Mouse (Mus musculus): ENCODE measurements around the gene Elavl2. TPM values are rescaled to one million over a fixed set of nuclear protein-coding genes. Genes with fewer than 3 reads are reported as not detected.
A peak's percentile ranks its signal among the peaks of the same experiment; 100 is the strongest.

Gene Elavl2
- 2.7 and 3.7 TPM in 2 replicates for polyA plus RNA-seq (2014; fragmentation: Nextera tagmentation; extraction: Ambion mirVana)

GRCm38 (mm10) chr4:91400423-91400822 is at the start of gene Elavl2:
Gene Elavl2 (minus strand): TSS chr4:91400785.
- peak within 1 kb of the TSS; percentile 40; the same call in 1 of the 2 replicates for H3K9ac ChIP-seq (ENCODE audit: low read depth, low read length)
- peak; percentile 57; the same call in 1 of the 2 replicates for ATAC-seq (ENCODE audit: low FRiP score, low TSS enrichment)
- WGBS, result 1% methylated on average over 28 of the region's 28 CpGs

GRCm38 (mm10) chr4:91447887-91448286 is 47.3 kb upstream of the Elavl2 start:
- H3K4me1 ChIP-seq (ENCODE audit: control insufficient read depth, insufficient read depth, low read length), result no peaks in the 10 kb centered on the region
- no peak overlapping the region for H3K4me2 ChIP-seq (replicated peaks; ENCODE audit: low read depth, low read length)
- H3K9me3 ChIP-seq (ENCODE audit: control insufficient read depth, low read length), result no peaks in the 10 kb centered on the region
- H3K27ac ChIP-seq (ENCODE audit: low read depth, low read length), result no peak overlapping the region
- H3K4me3 ChIP-seq (ENCODE audit: low read length), result no peak overlapping the region
- ATAC-seq (ENCODE audit: low FRiP score, low TSS enrichment), result no peak
- H3K27me3 ChIP-seq (ENCODE audit: control insufficient read depth, insufficient read depth, low read length), result no peaks in the 10 kb centered on the region
- H3K36me3 ChIP-seq (ENCODE audit: control insufficient read depth, insufficient read depth, low read length), result no peaks in the 10 kb centered on the region
- WGBS, result 49% methylated on average over 2 of the region's 2 CpGs
- no peak overlapping the region for H3K9ac ChIP-seq (ENCODE audit: low read depth, low read length)

More at GRCm38 (mm10) chr4:91400423-91400822, at the start of gene Elavl2:
- H3K27me3 ChIP-seq (ENCODE audit: control insufficient read depth, insufficient read depth, low read length), result peaks cover 5% of the 10 kb centered on the region
- no peaks in the 10 kb centered on the region for H3K9me3 ChIP-seq (ENCODE audit: control insufficient read depth, low read length)
- peak within 1 kb of the TSS; percentile 35 for H3K4me3 ChIP-seq (ENCODE audit: low read length)
- peak within 1 kb of the TSS; percentile 57 for H3K4me2 ChIP-seq (replicated peaks; ENCODE audit: low read depth, low read length)
- H3K27ac ChIP-seq (ENCODE audit: low read depth, low read length), result no peak within 1 kb of the TSS
- H3K4me1 ChIP-seq (ENCODE audit: control insufficient read depth, insufficient read depth, low read length), result 0 out of 2 replicates have a peak, but pooled peaks cover 3% of the 10 kb centered on the region
- no peaks in the 10 kb centered on the region for H3K36me3 ChIP-seq (ENCODE audit: control insufficient read depth, insufficient read depth, low read length)

GRCm38 (mm10) chr4:91415582-91415981 is 15.0 kb upstream of the Elavl2 start:
- 88% methylated on average over 1 of the region's 1 CpGs for WGBS

GRCm38 (mm10) chr4:91405047-91405446 is 4.5 kb upstream of the Elavl2 start:
- H3K27ac ChIP-seq (ENCODE audit: low read depth, low read length), result no peak overlapping the region
- H3K36me3 ChIP-seq (ENCODE audit: control insufficient read depth, insufficient read depth, low read length), result no peaks in the 10 kb centered on the region
- 0 out of 2 replicates have a peak, but pooled peaks cover 3% of the 10 kb centered on the region for H3K4me1 ChIP-seq (ENCODE audit: control insufficient read depth, insufficient read depth, low read length)
- no peaks in the 10 kb centered on the region for H3K9me3 ChIP-seq (ENCODE audit: control insufficient read depth, low read length)
- peaks cover 5% of the 10 kb centered on the region for H3K27me3 ChIP-seq (ENCODE audit: control insufficient read depth, insufficient read depth, low read length)
- no peak for ATAC-seq (ENCODE audit: low FRiP score, low TSS enrichment)
- H3K4me3 ChIP-seq (ENCODE audit: low read length), result no peak overlapping the region
- no peak overlapping the region for H3K9ac ChIP-seq (ENCODE audit: low read depth, low read length)
- WGBS, result 57% methylated on average over 3 of the region's 3 CpGs
- H3K4me2 ChIP-seq (replicated peaks; ENCODE audit: low read depth, low read length), result no peak overlapping the region

More at GRCm38 (mm10) chr4:91415582-91415981, 15.0 kb upstream of the Elavl2 start:
- H3K4me1 ChIP-seq (ENCODE audit: control insufficient read depth, insufficient read depth, low read length), result no peaks in the 10 kb centered on the region
- H3K36me3 ChIP-seq (ENCODE audit: control insufficient read depth, insufficient read depth, low read length), result no peaks in the 10 kb centered on the region
- H3K9me3 ChIP-seq (ENCODE audit: control insufficient read depth, low read length), result no peaks in the 10 kb centered on the region
- no peak overlapping the region for H3K27ac ChIP-seq (ENCODE audit: low read depth, low read length)
- H3K9ac ChIP-seq (ENCODE audit: low read depth, low read length), result no peak overlapping the region
- no peaks in the 10 kb centered on the region for H3K27me3 ChIP-seq (ENCODE audit: control insufficient read depth, insufficient read depth, low read length)
- H3K4me2 ChIP-seq (replicated peaks; ENCODE audit: low read depth, low read length), result no peak overlapping the region
- no peak overlapping the region for H3K4me3 ChIP-seq (ENCODE audit: low read length)
- ATAC-seq (ENCODE audit: low FRiP score, low TSS enrichment), result no peak

- 1% methylated on average over 17 of the region's 17 CpGs for WGBS
- peak; percentile 82 for ATAC-seq (ENCODE audit: low FRiP score, low TSS enrichment)
- peak overlapping the region; percentile 35 for H3K4me3 ChIP-seq (ENCODE audit: low read length)
Measured at GRCm38 (mm10) chr4:91399510-91400196, 932 bp downstream of the Elavl2 start.

GRCm38 (mm10) chr4:91391987-91392598 is 8.5 kb downstream of the Elavl2 start:
- H3K4me1 ChIP-seq (ENCODE audit: control insufficient read depth, insufficient read depth, low read length), result no peaks in the 10 kb centered on the region
- ATAC-seq (ENCODE audit: low FRiP score, low TSS enrichment), result no peak
- H3K4me3 ChIP-seq (ENCODE audit: low read length), result no peak overlapping the region
- no peaks in the 10 kb centered on the region for H3K36me3 ChIP-seq (ENCODE audit: control insufficient read depth, insufficient read depth, low read length)
- H3K4me2 ChIP-seq (replicated peaks; ENCODE audit: low read depth, low read length), result no peak overlapping the region
- no peak overlapping the region for H3K27ac ChIP-seq (ENCODE audit: low read depth, low read length)
- H3K9ac ChIP-seq (ENCODE audit: low read depth, low read length), result no peak overlapping the region
- WGBS, result 69% methylated on average over 5 of the region's 5 CpGs
- H3K9me3 ChIP-seq (ENCODE audit: control insufficient read depth, low read length), result no peaks in the 10 kb centered on the region
- H3K27me3 ChIP-seq (ENCODE audit: control insufficient read depth, insufficient read depth, low read length), result no peaks in the 10 kb centered on the region

More at GRCm38 (mm10) chr4:91399510-91400196, 932 bp downstream of the Elavl2 start:
- Histone ChIP-seq H3K27me3 (ENCODE audit: control insufficient read depth, insufficient read depth, low read length) (peaks cover 5% of the 10 kb centered on the region), H3K4me2 (replicated peaks; ENCODE audit: low read depth, low read length) (peak overlapping the region; percentile 57), H3K27ac (ENCODE audit: low read depth, low read length) (no peak overlapping the region), H3K9ac (ENCODE audit: low read depth, low read length) (no peak overlapping the region), H3K4me1 (ENCODE audit: control insufficient read depth, insufficient read depth, low read length) (0 out of 2 replicates have a peak, but pooled peaks cover 3% of the 10 kb centered on the region), H3K36me3 (ENCODE audit: control insufficient read depth, insufficient read depth, low read length) (no peaks in the 10 kb centered on the region), H3K9me3 (ENCODE audit: control insufficient read depth, low read length) (no peaks in the 10 kb centered on the region)

GRCm38 (mm10) chr4:91387701-91388100 is 12.9 kb downstream of the Elavl2 start:
- no peaks in the 10 kb centered on the region for H3K9me3 ChIP-seq (ENCODE audit: control insufficient read depth, low read length)
- H3K36me3 ChIP-seq (ENCODE audit: control insufficient read depth, insufficient read depth, low read length), result no peaks in the 10 kb centered on the region
- no peak overlapping the region for H3K4me3 ChIP-seq (ENCODE audit: low read length)
- H3K9ac ChIP-seq (ENCODE audit: low read depth, low read length), result no peak overlapping the region
- no peak for ATAC-seq (ENCODE audit: low FRiP score, low TSS enrichment)
- no peak overlapping the region for H3K4me2 ChIP-seq (replicated peaks; ENCODE audit: low read depth, low read length)
- no peaks in the 10 kb centered on the region for H3K4me1 ChIP-seq (ENCODE audit: control insufficient read depth, insufficient read depth, low read length)
- 90% methylated on average over 3 of the region's 3 CpGs for WGBS
- peaks cover 5% of the 10 kb centered on the region; the same call in 1 of the 2 replicates for H3K27me3 ChIP-seq (ENCODE audit: control insufficient read depth, insufficient read depth, low read length)
- no peak overlapping the region for H3K27ac ChIP-seq (ENCODE audit: low read depth, low read length)

GRCm38 (mm10) chr4:91381201-91381627 is 19.4 kb downstream of the Elavl2 start:
- Histone ChIP-seq H3K4me3 (ENCODE audit: low read length) (no peak overlapping the region), H3K9ac (ENCODE audit: low read depth, low read length) (no peak overlapping the region), H3K4me2 (replicated peaks; ENCODE audit: low read depth, low read length) (no peak overlapping the region)

More at GRCm38 (mm10) chr4:91381201-91381627, 19.4 kb downstream of the Elavl2 start:
- H3K9me3 ChIP-seq (ENCODE audit: control insufficient read depth, low read length), result no peaks in the 10 kb centered on the region
- no peaks in the 10 kb centered on the region for H3K36me3 ChIP-seq (ENCODE audit: control insufficient read depth, insufficient read depth, low read length)
- no peak overlapping the region for H3K27ac ChIP-seq (ENCODE audit: low read depth, low read length)
- peaks cover 32% of the 10 kb centered on the region for H3K27me3 ChIP-seq (ENCODE audit: control insufficient read depth, insufficient read depth, low read length)
- H3K4me1 ChIP-seq (ENCODE audit: control insufficient read depth, insufficient read depth, low read length), result no peaks in the 10 kb centered on the region
- under 1% methylated on average over 13 of the region's 13 CpGs for WGBS
- no peak for ATAC-seq (ENCODE audit: low FRiP score, low TSS enrichment)

Measured in kidney, embryonic 14.5 days (tissue).